Mouse (Mus musculus): ENCODE data around the gene Eif2b4. TPM values are rescaled to one million over a fixed set of nuclear protein-coding genes. Genes with fewer than 3 reads are reported as not detected.

Eif2b4 gene
- polyA plus RNA-seq, 1 experiment from 2014 or later: 68.2 TPM

DNA sequence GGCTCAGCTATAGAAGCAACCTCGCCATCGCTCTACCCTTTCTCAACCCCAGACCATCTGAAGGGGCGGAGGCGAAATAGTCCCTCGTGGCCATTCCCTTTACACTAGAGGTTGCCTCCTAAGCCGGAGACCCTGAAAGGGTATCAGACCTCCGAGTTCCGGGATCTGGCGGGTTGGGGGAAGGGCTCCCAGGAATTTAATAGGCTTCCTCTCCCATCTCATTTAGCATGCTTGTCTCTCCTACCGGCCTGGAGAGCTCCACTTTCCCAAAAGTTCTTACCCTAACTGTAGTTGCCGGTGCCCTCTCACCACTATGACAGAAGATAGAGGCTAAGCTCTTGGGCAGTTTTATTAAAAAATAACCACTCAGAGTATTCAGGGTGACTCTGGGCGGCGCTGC lies 55.6 kb downstream of the Eif2b4 start:
- H3K27ac ChIP-seq (replicated peaks; ENCODE audit: low read depth, low read length): no peak overlapping the region
- H3K9me3 ChIP-seq (replicated peaks; ENCODE audit: control insufficient read depth, low read length): no peaks in the 10 kb centered on the region
- DNase-seq (ENCODE audit: low spot score) (no peak), ATAC-seq (replicated peaks; ENCODE audit: insufficient number of reproducible peaks, low FRiP score, low TSS enrichment, low read depth) (no peak)
- no peak overlapping the region for H3K9ac ChIP-seq (replicated peaks; ENCODE audit: low read length)
- H3K4me3 ChIP-seq (ENCODE audit: low read depth, low read length): 0 out of 2 replicates have a peak overlapping the region, but pooled peaks have one; percentile 3
- H3K36me3 ChIP-seq (replicated peaks; ENCODE audit: control insufficient read depth, insufficient read depth, low read depth, low read length): peaks cover 2% of the 10 kb centered on the region; the same call in 1 of the 2 replicates
- H3K4me1 ChIP-seq (ENCODE audit: control insufficient read depth, insufficient read depth, low read length): peaks cover 5% of the 10 kb centered on the region; the same call in 1 of the 2 replicates
- peaks cover 41% of the 10 kb centered on the region for H3K27me3 ChIP-seq (ENCODE audit: control insufficient read depth, insufficient read depth, low read length)
- WGBS: under 1% methylated on average over 13 of the region's 13 CpGs
- peak overlapping the region; percentile 41; the same call in 1 of the 2 replicates for H3K4me2 ChIP-seq (ENCODE audit: low read depth, low read length)

Other genes starting within 250 kb of the Eif2b4 start
- gene Cgref1, start 247.8 kb downstream of the Eif2b4 start, polyA plus RNA-seq (2014; fragmentation: Nextera tagmentation; extraction: Ambion mirVana): 3.7 and 4.4 TPM in 2 replicates
- gene Preb, start 233.1 kb downstream of the Eif2b4 start, polyA plus RNA-seq (2014; fragmentation: Nextera tagmentation; extraction: Ambion mirVana): 88.2 and 95.1 TPM in 2 replicates
- gene Tcf23, start 224.8 kb downstream of the Eif2b4 start, polyA plus RNA-seq (2014; fragmentation: Nextera tagmentation; extraction: Ambion mirVana): not detected in 2 replicates
- 88.2 and 105 TPM in 2 replicates for gene Atraid, start 145.1 kb downstream of the Eif2b4 start, polyA plus RNA-seq (2014; fragmentation: Nextera tagmentation; extraction: Ambion mirVana)
- gene Slc5a6, start 144.5 kb downstream of the Eif2b4 start, polyA plus RNA-seq (2014; fragmentation: Nextera tagmentation; extraction: Ambion mirVana): 6.6 and 6.7 TPM in 2 replicates
- gene Cad, start 138.7 kb downstream of the Eif2b4 start, polyA plus RNA-seq (2014; fragmentation: Nextera tagmentation; extraction: Ambion mirVana): 21.3 and 23.5 TPM in 2 replicates
- not detected in 2 replicates for gene Dnajc5g, start 87.1 kb downstream of the Eif2b4 start, polyA plus RNA-seq (2014; fragmentation: Nextera tagmentation; extraction: Ambion mirVana)
- 0.46 and 0.59 TPM in 2 replicates for gene Slc30a3, start 85.2 kb downstream of the Eif2b4 start, polyA plus RNA-seq (2014; fragmentation: Nextera tagmentation; extraction: Ambion mirVana)
- gene Trim54, start 76.7 kb downstream of the Eif2b4 start, polyA plus RNA-seq (2014; fragmentation: Nextera tagmentation; extraction: Ambion mirVana): not detected in 2 replicates
- gene Ucn, start 54.6 kb downstream of the Eif2b4 start, polyA plus RNA-seq (2014; fragmentation: Nextera tagmentation; extraction: Ambion mirVana): not detected in 2 replicates
- 50.5 and 50.8 TPM in 2 replicates for gene Mpv17, start 39.2 kb downstream of the Eif2b4 start, polyA plus RNA-seq (2014; fragmentation: Nextera tagmentation; extraction: Ambion mirVana)
- 1.2 and 1.3 TPM in 2 replicates for gene Gm29609, start 13.5 kb downstream of the Eif2b4 start, polyA plus RNA-seq (2014; fragmentation: Nextera tagmentation; extraction: Ambion mirVana)
- 66.6 and 66.8 TPM in 2 replicates for gene Gtf3c2, start 13.3 kb downstream of the Eif2b4 start, polyA plus RNA-seq (2014; fragmentation: Nextera tagmentation; extraction: Ambion mirVana)
- 150 and 158 TPM in 2 replicates for gene Snx17, start 203 bp downstream of the Eif2b4 start, polyA plus RNA-seq (2014; fragmentation: Nextera tagmentation; extraction: Ambion mirVana)
- 4.0 and 5.0 TPM in 2 replicates for gene Zfp513, start 8.9 kb upstream of the Eif2b4 start, polyA plus RNA-seq (2014; fragmentation: Nextera tagmentation; extraction: Ambion mirVana)
- 142 and 147 TPM in 2 replicates for gene Ppm1g, start 27.3 kb upstream of the Eif2b4 start, polyA plus RNA-seq (2014; fragmentation: Nextera tagmentation; extraction: Ambion mirVana)
- 138 and 140 TPM in 2 replicates for gene Nrbp1, start 47.4 kb upstream of the Eif2b4 start, polyA plus RNA-seq (2014; fragmentation: Nextera tagmentation; extraction: Ambion mirVana)
- 0.57 and 0.58 TPM in 2 replicates for gene Gm9970, start 47.8 kb upstream of the Eif2b4 start, polyA plus RNA-seq (2014; fragmentation: Nextera tagmentation; extraction: Ambion mirVana)
- 12.4 and 14.6 TPM in 2 replicates for gene Krtcap3, start 58.3 kb upstream of the Eif2b4 start, polyA plus RNA-seq (2014; fragmentation: Nextera tagmentation; extraction: Ambion mirVana)
- 31.2 and 38.6 TPM in 2 replicates for gene Ift172, start 97.7 kb upstream of the Eif2b4 start, polyA plus RNA-seq (2014; fragmentation: Nextera tagmentation; extraction: Ambion mirVana)
- gene Fndc4, start 102.7 kb upstream of the Eif2b4 start, polyA plus RNA-seq (2014; fragmentation: Nextera tagmentation; extraction: Ambion mirVana): 58.2 and 67.5 TPM in 2 replicates
- 0.48 and 0.49 TPM in 2 replicates for gene Gckr, start 104.0 kb upstream of the Eif2b4 start, polyA plus RNA-seq (2014; fragmentation: Nextera tagmentation; extraction: Ambion mirVana)